Mouse (Mus musculus): ENCODE measurements around the gene Gpld1.

DNA sequence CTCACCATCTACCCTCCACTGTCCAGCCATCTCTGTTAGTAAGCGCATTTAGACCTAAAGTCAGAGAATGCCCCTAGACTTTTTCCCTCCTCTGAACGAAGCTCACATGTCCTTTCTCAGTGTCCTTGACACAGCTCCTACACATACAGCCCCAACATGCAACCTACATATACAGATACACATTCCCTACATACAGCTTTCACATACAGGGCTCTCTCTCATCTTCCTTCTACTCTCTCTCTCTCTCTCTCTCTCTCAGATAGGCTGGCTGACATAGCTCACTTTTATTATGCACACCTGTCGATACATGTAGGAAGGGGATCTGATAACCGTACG is 6.2 kb upstream of the Gpld1 start:
- TF ChIP-seq CTCF (IDR thresholded peaks at IDR 0.05; ENCODE audit: borderline replicate concordance, insufficient read depth, low read length), result no peak
- TF ChIP-seq POLR2A (IDR thresholded peaks at IDR 0.05; ENCODE audit: low read depth, low read length), result no peak
